Mouse (Mus musculus) stomach, embryonic 15.5 days (tissue): ENCODE measurements at regions not wholly inside any gene's neighbourhood (a gene's known extent, or its start where the extent isn't known, plus 50 kb on each side); places are given as distances from the start of the nearest gene placed in this dataset.

Source experiments
- ATAC-seq: fragments of 200-750 bp; cut with Nextera tagmentation; 2 replicates; pipeline ENCODE4 v1.8.0; 2017; ENCODE audit warnings: low read depth, moderate number of reproducible peaks, moderate TSS enrichment; ENCODE audit not compliant: insufficient read depth, low FRiP score
- H3K27ac ChIP-seq: fragments of 300-500 bp; sonication (generic); 2 replicates; pipeline ENCODE4 v1.5.1; 2015; ENCODE audit warnings: mild to moderate bottlenecking, inconsistent platforms
- H3K27me3 ChIP-seq: fragments of 300-500 bp; sonication (generic); replicated peaks from 2 replicates; pipeline ENCODE4 v1.6.1; 2015; ENCODE audit warnings: inconsistent platforms
- H3K36me3 ChIP-seq: fragments of 300-500 bp; sonication (generic); 2 replicates; pipeline ENCODE4 v1.6.1; 2015; ENCODE audit warnings: inconsistent platforms
- H3K4me1 ChIP-seq: fragments of 300-500 bp; sonication (generic); 2 replicates; pipeline ENCODE4 v1.6.1; 2015; ENCODE audit warnings: inconsistent platforms
- H3K4me2 ChIP-seq: fragments of 300-500 bp; sonication (generic); 2 replicates; pipeline ENCODE4 v1.6.1; 2015; ENCODE audit warnings: mild to moderate bottlenecking, inconsistent platforms
- H3K4me3 ChIP-seq: fragments of 300-500 bp; sonication (generic); replicated peaks from 2 replicates; pipeline ENCODE4 v1.5.1; 2015; ENCODE audit warnings: inconsistent platforms
- H3K9ac ChIP-seq: fragments of 300-500 bp; sonication (generic); 2 replicates; pipeline ENCODE4 v1.6.1; 2015; ENCODE audit warnings: inconsistent platforms
- H3K9me3 ChIP-seq: fragments of 300-500 bp; sonication (generic); 2 replicates; pipeline ENCODE4 v1.6.1; 2016; ENCODE audit warnings: inconsistent platforms
- WGBS: fragments of 180-500 bp; shearing (Covaris S2); methylation state at CpG from one replicate; pipeline ENCODE4 v1.1.7; 2015; 5-methylcytosine and 5-hydroxymethylcytosine counted together

DNA sequence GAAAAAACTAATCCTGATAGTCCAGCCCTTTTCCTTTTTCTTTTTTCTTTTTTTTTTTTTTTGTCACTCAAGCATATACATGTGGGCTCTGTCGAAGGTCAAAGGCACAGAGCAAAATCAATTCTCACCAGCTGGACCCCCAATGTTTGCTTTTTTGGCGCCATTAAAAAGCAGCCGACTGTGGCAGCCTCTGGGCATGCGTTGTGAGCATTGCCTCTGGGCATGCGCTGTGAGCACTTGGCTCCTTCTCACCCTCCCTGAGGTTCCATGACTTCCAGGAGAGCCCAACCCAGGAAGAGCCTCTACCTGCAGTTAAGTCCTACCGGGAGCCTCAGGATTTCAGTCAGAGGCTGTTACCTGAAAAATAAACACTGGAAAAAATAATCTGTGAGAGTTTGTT, 156.8 kb downstream of the Rab11fip4 start:
- H3K36me3 ChIP-seq, result no peaks in the 10 kb centered on the region
- H3K4me1 ChIP-seq, result peaks cover 11% of the 10 kb centered on the region
- no peak overlapping the region for H3K4me2 ChIP-seq
- ATAC-seq, result no peak
- H3K4me3 ChIP-seq, result no peak overlapping the region
- no peak overlapping the region for H3K9ac ChIP-seq
- H3K27ac ChIP-seq, result no peak overlapping the region
- 58% methylated on average over 6 of the region's 6 CpGs for WGBS
- no peaks in the 10 kb centered on the region for H3K9me3 ChIP-seq
- H3K27me3 ChIP-seq, result no peaks in the 10 kb centered on the region
